16 mouse cellular contexts compared by ENCODE assay signal in the genomic region with DNA sequence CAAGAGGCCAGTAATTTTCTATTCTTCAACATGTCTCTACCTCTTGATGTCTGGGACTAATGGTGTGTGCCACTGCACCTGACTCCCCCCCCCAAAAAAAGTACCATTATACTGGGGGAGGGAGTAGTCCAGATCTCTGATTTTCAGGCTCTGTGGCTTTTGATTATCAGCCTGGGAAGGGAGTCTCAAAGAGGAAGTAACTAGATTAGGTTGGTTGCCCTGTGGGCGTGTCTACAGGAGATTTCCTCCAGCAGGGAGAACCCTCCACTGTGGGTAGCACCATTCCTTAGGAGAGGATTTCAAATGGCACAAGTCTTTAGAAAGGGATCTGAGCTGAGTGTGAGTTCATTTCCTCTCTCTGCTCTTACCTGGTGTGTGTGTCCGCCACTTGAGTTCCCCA. TPM values are rescaled to one million over a fixed set of nuclear protein-coding genes. Genes with fewer than 3 reads are reported as not detected.
DNase-seq lines count a peak whose midpoint lies in the region; ATAC-seq and TF ChIP-seq lines count a peak whose summit lies in the region.
"Had no signal": no experiment of that assay in that cellular context is flagged by ENCODE, and none has a peak within 500 bp of the region (broad histone marks: within the 10 kb centered on the region; RNA-seq: fewer than 3 reads in every experiment).

No protein-coding gene starts in this region.

- WGBS in heart, embryonic 12.5 days = 85% methylated on average over 2 of the region's 2 CpGs
- 93% methylated on average over 2 of the region's 2 CpGs for WGBS in cerebellum, adult 2 months
- 98% methylated on average over 2 of the region's 2 CpGs for WGBS in hindbrain, embryonic 13.5 days

- DNase-seq in 416B (ENCODE audit: low read depth) (peak; percentile 49), G1E (ENCODE audit: low spot score) (no peak)
- no peak for DNase-seq in cerebellum, adult 2 months
- DNase-seq: adrenal gland, adult 2 months; adrenal gland, postnatal 25 days; cerebellum, adult 8-10 months; gastrocnemius, postnatal 36 days; heart, adult 2 months had no signal

- no peak overlapping the region for H3K4me2 ChIP-seq in heart, embryonic 12.5 days
- H3K4me2 ChIP-seq in hindbrain, embryonic 13.5 days = no peak overlapping the region
- H3K4me2 ChIP-seq: embryonic facial prominence, embryonic 12.5 days; forebrain, embryonic 15.5 days; hindbrain, embryonic 12.5 days had no signal

- no peak overlapping the region for H3K27ac ChIP-seq in heart, embryonic 12.5 days (ENCODE audit: poor library complexity, severe bottlenecking)
- no peak overlapping the region for H3K27ac ChIP-seq in cerebellum, adult 2 months (ENCODE audit: insufficient read depth, low read length)
- no peak overlapping the region for H3K27ac ChIP-seq in hindbrain, embryonic 13.5 days
- H3K27ac ChIP-seq: embryonic facial prominence, embryonic 12.5 days; forebrain, embryonic 15.5 days; heart, adult 2 months; hindbrain, embryonic 12.5 days had no signal

- H3K4me1 ChIP-seq in G1E (ENCODE audit: insufficient read depth, low read depth, low read length) = peaks cover 26% of the 10 kb centered on the region
- H3K4me1 ChIP-seq in heart, embryonic 12.5 days (replicated peaks) = peaks cover 9% of the 10 kb centered on the region
- no peaks in the 10 kb centered on the region for H3K4me1 ChIP-seq in cerebellum, adult 2 months (ENCODE audit: control insufficient read depth, insufficient read depth, low read length)
- H3K4me1 ChIP-seq in hindbrain, embryonic 13.5 days (replicated peaks) = 0 out of 2 replicates have a peak, but pooled peaks cover 4% of the 10 kb centered on the region

- no peak for TF ChIP-seq POLR2A in cerebellum, adult 2 months (IDR thresholded peaks at IDR 0.05; ENCODE audit: borderline replicate concordance, insufficient read depth, low read length)

- H3K9me3 ChIP-seq in G1E (replicated peaks) = peaks cover 12% of the 10 kb centered on the region
- H3K9me3 ChIP-seq in heart, embryonic 12.5 days (replicated peaks) = peaks cover 5% of the 10 kb centered on the region
- H3K9me3 ChIP-seq in hindbrain, embryonic 13.5 days = peaks cover 10% of the 10 kb centered on the region
- H3K9me3 ChIP-seq: embryonic facial prominence, embryonic 12.5 days; forebrain, embryonic 15.5 days; hindbrain, embryonic 12.5 days had no signal

- peak; percentile 46; the same call in 1 of the 2 replicates for ATAC-seq in G1E (ENCODE audit: extremely low read depth, insufficient number of reproducible peaks, low FRiP score, poor library complexity, severe bottlenecking)
- ATAC-seq in granulocyte monocyte progenitor cell, adult 5-6 weeks (replicated peaks; ENCODE audit: poor library complexity, severe bottlenecking) = peak; percentile 68
- peak; percentile 32; the same call in 1 of the 2 replicates for ATAC-seq in monocyte, adult 5-6 weeks (replicated peaks; ENCODE audit: insufficient number of reproducible peaks, low FRiP score, low TSS enrichment, poor library complexity, severe bottlenecking)
- ATAC-seq in heart, embryonic 12.5 days (ENCODE audit: insufficient number of reproducible peaks, low FRiP score) = no peak
- no peak for ATAC-seq in hindbrain, embryonic 13.5 days (ENCODE audit: low FRiP score)
- ATAC-seq: forebrain, embryonic 15.5 days; intestine, embryonic 16.5 days had no signal

- peaks cover 6% of the 10 kb centered on the region; the same call in 1 of the 2 replicates for H3K27me3 ChIP-seq in G1E (ENCODE audit: insufficient read depth, low read length)
- peaks cover 29% of the 10 kb centered on the region for H3K27me3 ChIP-seq in heart, embryonic 12.5 days (replicated peaks)
- H3K27me3 ChIP-seq in cerebellum, adult 2 months (ENCODE audit: control insufficient read depth, insufficient read depth, low read length) = no peaks in the 10 kb centered on the region
- peaks cover 15% of the 10 kb centered on the region; the same call in 1 of the 2 replicates for H3K27me3 ChIP-seq in hindbrain, embryonic 13.5 days
- H3K27me3 ChIP-seq: embryonic facial prominence, embryonic 12.5 days; forebrain, embryonic 15.5 days had no signal

- H3K9ac ChIP-seq in heart, embryonic 12.5 days = no peak overlapping the region
- H3K9ac ChIP-seq in hindbrain, embryonic 13.5 days = no peak overlapping the region
- H3K9ac ChIP-seq: embryonic facial prominence, embryonic 12.5 days; forebrain, embryonic 15.5 days; hindbrain, embryonic 12.5 days had no signal

- no peak for TF ChIP-seq CTCF in G1E (IDR thresholded peaks at IDR 0.05; ENCODE audit: low read depth, low read length)
- TF ChIP-seq CTCF in cerebellum, adult 2 months (IDR thresholded peaks at IDR 0.05; ENCODE audit: borderline replicate concordance, insufficient read depth, low read depth, low read length) = no peak

- no peaks in the 10 kb centered on the region for H3K36me3 ChIP-seq in G1E (replicated peaks)
- H3K36me3 ChIP-seq in heart, embryonic 12.5 days = no peaks in the 10 kb centered on the region
- H3K36me3 ChIP-seq in hindbrain, embryonic 13.5 days = no peaks in the 10 kb centered on the region
- H3K36me3 ChIP-seq: embryonic facial prominence, embryonic 12.5 days; forebrain, embryonic 15.5 days; hindbrain, embryonic 12.5 days had no signal

- H3K4me3 ChIP-seq in G1E (ENCODE audit: low read depth, low read length) = no peak overlapping the region
- no peak overlapping the region for H3K4me3 ChIP-seq in heart, embryonic 12.5 days
- H3K4me3 ChIP-seq in cerebellum, adult 2 months (replicated peaks; ENCODE audit: insufficient read depth, low read depth, low read length) = no peak overlapping the region
- no peak overlapping the region for H3K4me3 ChIP-seq in hindbrain, embryonic 13.5 days
- H3K4me3 ChIP-seq: embryonic facial prominence, embryonic 12.5 days; forebrain, embryonic 15.5 days; heart, adult 2 months; hindbrain, embryonic 12.5 days had no signal

RNA-seq across cellular contexts. Expression of a gene that starts 12.3 kb away (rescaled TPM):
- total RNA-seq in G1E (2014; fragmentation: Nextera tagmentation) = not detected in 2 replicates
- total RNA-seq in G1E (2017) = 0.12 and 0.27 TPM in 2 replicates
- 0.21 and 0.24 TPM in 2 replicates for polyA plus RNA-seq in G1E (2012)
- 11.1 and 13.4 TPM in 2 replicates for total RNA-seq in granulocyte monocyte progenitor cell, adult 5-6 weeks (2014; fragmentation: Nextera tagmentation)
- total RNA-seq in granulocyte monocyte progenitor cell, adult 5-6 weeks (2017) = 4.2 and 7.8 TPM in 2 replicates
- not detected in 3 replicates for total RNA-seq in monocyte, adult 5-6 weeks (2017)
- 13.0 and 13.4 TPM in 2 replicates for polyA plus RNA-seq in heart, embryonic 12.5 days (2016; fragmentation: Nextera tagmentation; extraction: Ambion mirVana)
- polyA plus RNA-seq in cerebellum, adult 2 months (2012; rRNA removed) = 6.0 and 7.4 TPM in 2 replicates
- polyA plus RNA-seq in hindbrain, embryonic 13.5 days (2015; fragmentation: Nextera tagmentation; extraction: Ambion mirVana) = 8.7 and 10.4 TPM in 2 replicates

RNA-seq across cellular contexts. Expression of a gene that starts 19.8 kb away (rescaled TPM):
- total RNA-seq in G1E (2014; fragmentation: Nextera tagmentation) = 12.7 and 13.9 TPM in 2 replicates
- total RNA-seq in G1E (2017) = 8.5 and 10.7 TPM in 2 replicates
- 18.7 and 22.5 TPM in 2 replicates for polyA plus RNA-seq in G1E (2012)
- 288 and 331 TPM in 2 replicates for total RNA-seq in granulocyte monocyte progenitor cell, adult 5-6 weeks (2014; fragmentation: Nextera tagmentation)
- total RNA-seq in granulocyte monocyte progenitor cell, adult 5-6 weeks (2017) = 99.4 and 109 TPM in 2 replicates
- 212 to 415 TPM (median 221 TPM) in 3 replicates for total RNA-seq in monocyte, adult 5-6 weeks (2017)
- polyA plus RNA-seq in heart, embryonic 12.5 days (2016; fragmentation: Nextera tagmentation; extraction: Ambion mirVana) = 0.51 and 0.72 TPM in 2 replicates
- 12.0 and 13.6 TPM in 2 replicates for polyA plus RNA-seq in cerebellum, adult 2 months (2012; rRNA removed)
- 1.7 and 1.9 TPM in 2 replicates for polyA plus RNA-seq in hindbrain, embryonic 13.5 days (2015; fragmentation: Nextera tagmentation; extraction: Ambion mirVana)

RNA-seq across cellular contexts. Expression of a gene that starts 40.1 kb away (rescaled TPM):
- total RNA-seq in G1E (2014; fragmentation: Nextera tagmentation) (44.2 and 46.2 TPM in 2 replicates), G1E (2017) (76.9 and 93.6 TPM in 2 replicates)
- 39.5 and 50.7 TPM in 2 replicates for polyA plus RNA-seq in G1E (2012)
- total RNA-seq in granulocyte monocyte progenitor cell, adult 5-6 weeks (2014; fragmentation: Nextera tagmentation) = 81.9 and 100 TPM in 2 replicates
- total RNA-seq in granulocyte monocyte progenitor cell, adult 5-6 weeks (2017) = 101 and 111 TPM in 2 replicates
- 110 to 223 TPM (median 180 TPM) in 3 replicates for total RNA-seq in monocyte, adult 5-6 weeks (2017)
- 111 and 112 TPM in 2 replicates for polyA plus RNA-seq in heart, embryonic 12.5 days (2016; fragmentation: Nextera tagmentation; extraction: Ambion mirVana)
- 302 and 362 TPM in 2 replicates for polyA plus RNA-seq in cerebellum, adult 2 months (2012; rRNA removed)
- 91.5 and 93.4 TPM in 2 replicates for polyA plus RNA-seq in hindbrain, embryonic 13.5 days (2015; fragmentation: Nextera tagmentation; extraction: Ambion mirVana)

RNA-seq across cellular contexts. Expression of a gene that starts 40.3 kb away (rescaled TPM):
- total RNA-seq in G1E (2014; fragmentation: Nextera tagmentation) (18.6 and 19.0 TPM in 2 replicates), G1E (2017) (30.4 and 32.6 TPM in 2 replicates)
- polyA plus RNA-seq in G1E (2012) = 45.6 and 52.6 TPM in 2 replicates
- 29.2 and 29.7 TPM in 2 replicates for total RNA-seq in granulocyte monocyte progenitor cell, adult 5-6 weeks (2014; fragmentation: Nextera tagmentation)
- total RNA-seq in granulocyte monocyte progenitor cell, adult 5-6 weeks (2017) = 31.1 and 38.5 TPM in 2 replicates
- 34.4 to 48.1 TPM (median 42.3 TPM) in 3 replicates for total RNA-seq in monocyte, adult 5-6 weeks (2017)
- polyA plus RNA-seq in heart, embryonic 12.5 days (2016; fragmentation: Nextera tagmentation; extraction: Ambion mirVana) = 44.4 and 50.1 TPM in 2 replicates
- 43.5 and 47.5 TPM in 2 replicates for polyA plus RNA-seq in cerebellum, adult 2 months (2012; rRNA removed)
- polyA plus RNA-seq in hindbrain, embryonic 13.5 days (2015; fragmentation: Nextera tagmentation; extraction: Ambion mirVana) = 44.0 and 46.0 TPM in 2 replicates

Comparison
In these comparisons a context has a peak if more than half of its experiments do, and no peak if none do; other contexts are left out.
1. ATAC-seq: peak in G1E (single experiment), granulocyte monocyte progenitor cell, adult 5-6 weeks (single experiment) and monocyte, adult 5-6 weeks (single experiment); none in heart, embryonic 12.5 days (single experiment) and hindbrain, embryonic 13.5 days (single experiment).